Mouse (Mus musculus) left cerebral cortex, adult 18-20 months (tissue): ENCODE results near the gene Unc50. TPM values are rescaled to one million over a fixed set of nuclear protein-coding genes. Genes with fewer than 3 reads are reported as not detected.

ENCODE experiments used
- DNase-seq, 2 experiments: peaks; one replicate each; pipeline ENCODE4 v3.0.0; 2021 to 2022; ENCODE audit warnings: low spot score in 2 of 2, mixed read lengths in 1 of 2
- long read RNA-seq, 2 experiments: library from polyadenylated mRNA; stranded (forward); transcript quantifications; one replicate each; pipeline ENCODE4 v2.0.0; 2021
- total RNA-seq, 2 experiments: library from RNA; stranded (reverse); gene quantifications; 2 replicates each; pipeline ENCODE4 v1.2.3; 2021

Unc50 gene
- total RNA-seq: 10 to 100 TPM; 58.5 to 59.5 TPM
- long read RNA-seq, experiment 1, transcript Unc50-201 (6 exons, 1,414 nt): major isoform, 45 of 89 reads
- long read RNA-seq, experiment 1, transcript Unc50-202 (6 exons, 1,094 nt): minor isoform, 14 of 89 reads
- long read RNA-seq, experiment 1, partial matches to known transcripts: 23 of 89 reads
- long read RNA-seq, experiment 1, other reads (novel, unspliced or antisense): 4 of 89 reads
- long read RNA-seq, experiment 2, transcript Unc50-202 (6 exons, 1,094 nt): minor isoform, 11 of 68 reads
- long read RNA-seq, experiment 2, transcript Unc50-201 (6 exons, 1,414 nt): major isoform, 37 of 68 reads
- long read RNA-seq, experiment 2, partial matches to known transcripts: 16 of 68 reads
- long read RNA-seq, experiment 2, other reads (novel, unspliced or antisense): 3 of 68 reads

DNA sequence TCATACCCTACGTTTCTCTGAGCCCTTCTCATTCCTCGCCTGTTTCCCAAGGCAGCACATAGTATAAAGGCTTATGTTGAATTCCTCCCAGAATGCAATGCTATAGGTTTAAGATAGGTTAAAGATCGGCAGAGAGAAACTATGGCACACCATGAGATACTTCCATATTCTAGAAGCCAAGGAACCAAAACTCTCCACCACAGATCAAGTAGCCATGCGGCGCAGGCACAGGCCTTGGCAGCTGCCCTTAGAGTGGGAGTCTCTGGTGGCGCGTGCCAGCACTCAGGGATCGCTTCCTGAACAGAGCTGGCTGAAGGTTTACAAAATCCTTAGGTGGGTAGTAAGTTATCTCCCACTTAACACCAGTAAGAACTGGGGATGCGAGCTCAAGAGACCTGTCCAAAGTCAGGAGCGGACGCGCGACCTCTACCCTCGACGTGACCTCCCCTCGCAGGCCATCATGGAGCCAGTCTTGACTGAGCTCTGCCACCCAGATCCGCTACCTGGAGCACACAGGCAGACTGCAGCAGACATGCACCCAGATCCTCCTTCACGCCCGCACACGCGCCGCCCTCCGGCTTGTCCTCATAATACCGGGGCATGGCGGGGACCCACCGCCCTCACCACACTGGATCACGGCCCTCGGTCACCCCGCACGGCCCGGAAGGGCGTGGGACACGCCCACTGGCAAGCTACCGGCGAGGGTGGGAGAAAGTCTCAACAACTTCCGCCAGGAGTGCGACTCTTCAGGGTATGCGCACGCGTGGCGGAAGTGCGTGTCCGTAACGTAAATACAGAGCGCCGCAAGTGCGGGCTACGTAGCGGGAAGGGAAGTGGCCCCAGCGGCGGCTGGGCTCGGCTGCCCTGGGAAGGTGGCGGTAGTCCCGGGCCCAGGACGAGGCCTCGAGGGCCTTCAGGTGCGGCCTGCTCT, at the start of gene Unc50, which contains the start of gene Coa5:
TSS of gene Unc50 (plus strand) at position 774 of the 931 bp plus-strand sequence.
TSS of gene Coa5 (minus strand) at position 738 of the 931 bp plus-strand sequence.
- DNase-seq: peak; percentile 95 to 98

DNA sequence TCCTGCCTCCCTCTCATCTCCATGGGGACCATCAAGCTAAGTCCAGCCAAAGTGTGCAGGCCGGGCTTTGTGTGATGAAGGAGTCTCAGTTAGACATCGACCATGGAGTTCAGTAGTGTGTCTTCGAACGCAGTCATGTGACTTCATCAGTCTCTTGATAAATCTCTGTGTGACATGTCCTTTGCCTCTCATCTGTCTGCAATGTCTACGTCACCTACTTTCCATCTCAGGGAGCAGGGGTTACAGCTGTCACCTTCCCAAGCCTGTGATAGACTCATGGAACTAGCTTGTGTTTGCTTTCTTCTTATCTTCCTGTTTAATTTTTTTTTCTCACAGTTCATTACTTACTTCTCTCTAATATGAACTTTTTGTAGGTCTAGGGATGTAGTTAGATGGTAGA, 49.0 kb upstream of the Unc50 start:
- DNase-seq: no peak

DNA sequence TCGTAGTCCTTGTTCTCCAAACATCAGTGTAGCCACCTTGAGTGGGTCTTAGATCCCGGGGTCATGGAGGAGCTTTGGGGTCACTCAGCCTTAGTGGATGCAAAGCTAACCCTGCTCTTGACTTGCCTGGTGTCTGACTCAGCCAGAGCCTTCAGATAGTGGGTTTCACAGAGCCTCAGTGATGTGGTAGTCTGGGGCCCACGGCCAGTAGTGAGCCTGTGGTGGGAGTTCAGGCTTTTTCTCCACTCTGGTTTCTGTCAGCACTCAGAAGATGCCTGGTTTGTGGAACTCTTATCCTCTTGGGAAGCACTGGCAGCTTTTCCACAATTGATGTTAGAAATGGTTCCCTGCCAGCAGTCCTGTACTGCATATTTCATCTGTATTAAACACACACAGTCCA, 45.6 kb upstream of the Unc50 start:
- DNase-seq: no peak

DNA sequence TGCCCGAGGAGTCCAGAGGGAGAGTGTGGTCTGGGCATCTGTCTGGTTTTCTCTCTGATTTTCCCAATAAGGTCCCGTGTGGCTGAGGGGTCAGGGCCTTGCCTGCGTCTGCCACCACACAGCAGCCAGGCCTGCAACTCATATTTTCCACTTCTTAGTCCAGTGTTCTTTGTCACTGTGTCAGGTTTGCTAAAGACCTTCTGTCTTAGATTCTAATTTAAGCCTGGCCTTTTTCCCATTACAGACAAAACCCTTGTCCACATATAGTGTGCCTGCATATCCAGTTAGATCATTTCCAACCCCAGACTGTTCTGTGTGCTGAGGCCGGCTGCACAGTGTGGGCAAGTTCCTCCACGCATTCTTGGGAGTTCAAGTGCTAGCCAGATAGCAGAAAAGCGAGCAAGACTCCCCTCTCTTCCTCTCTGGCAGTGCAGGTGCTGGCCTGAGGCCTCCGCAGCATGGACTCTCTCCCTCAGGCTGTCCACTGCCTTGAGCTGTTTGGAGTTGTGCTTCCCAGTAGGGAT, 43.4 kb upstream of the Unc50 start:
- DNase-seq: no peak

DNA sequence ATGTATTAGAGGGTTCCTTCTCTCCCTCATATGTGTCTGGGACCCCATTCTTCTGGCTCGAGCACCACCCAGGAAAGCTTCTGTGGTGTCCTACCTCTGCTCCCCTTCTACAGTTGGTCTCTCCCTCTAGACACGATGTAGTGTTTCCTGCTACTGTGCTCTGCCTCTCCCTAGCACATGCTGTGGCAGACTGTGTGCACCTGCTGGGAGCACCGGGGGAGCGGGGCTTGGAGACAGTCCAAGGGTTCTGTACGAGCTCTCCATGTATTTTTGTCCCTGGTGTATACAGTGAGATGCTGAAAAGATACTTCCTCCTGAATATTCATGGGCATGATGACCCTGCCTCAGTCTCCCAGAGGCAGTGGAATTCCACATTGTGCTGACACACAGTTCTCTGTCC, 36.8 kb upstream of the Unc50 start:
- peak in 1 of 2 experiments; percentile 34 for DNase-seq

DNA sequence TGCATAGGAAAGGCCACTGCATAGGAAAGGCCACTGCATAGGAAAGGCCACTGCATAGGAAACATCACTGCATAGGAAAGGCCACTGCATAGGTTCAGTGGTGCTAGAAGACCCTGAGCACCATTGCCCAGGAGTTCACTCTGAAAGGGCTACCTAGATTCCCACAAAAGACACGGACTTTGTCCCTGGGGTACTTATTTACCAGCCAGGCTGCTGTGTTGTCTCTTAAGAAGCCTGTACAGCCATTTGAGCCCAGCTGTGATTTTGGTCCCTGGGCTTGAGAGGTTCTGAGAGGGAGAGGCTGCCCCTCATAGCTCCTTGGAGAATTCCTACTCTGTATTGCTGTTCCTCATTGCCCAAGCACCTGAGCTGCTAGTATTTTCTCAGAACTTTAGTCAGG, 33.5 kb upstream of the Unc50 start:
- DNase-seq: no peak

DNA sequence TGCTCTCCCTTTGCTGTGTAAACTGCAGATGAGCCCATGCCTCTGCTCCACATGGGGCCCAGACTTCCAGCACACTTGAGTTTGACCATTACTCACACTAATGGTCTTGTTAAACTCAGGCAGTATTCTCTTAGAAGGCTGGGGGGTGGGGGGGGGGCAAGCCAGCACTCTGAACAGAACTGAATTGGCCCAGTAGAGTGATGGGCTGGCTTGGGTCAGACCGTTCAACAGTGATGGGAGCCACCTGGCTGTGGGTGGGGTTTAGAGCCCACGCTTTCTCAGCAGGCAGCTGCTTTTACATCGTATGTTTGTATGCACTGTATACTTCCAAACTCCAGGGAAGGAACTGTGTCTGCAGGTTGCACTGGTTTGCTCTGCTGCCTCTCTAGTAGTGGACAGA, 31.0 kb upstream of the Unc50 start:
- no peak for DNase-seq

DNA sequence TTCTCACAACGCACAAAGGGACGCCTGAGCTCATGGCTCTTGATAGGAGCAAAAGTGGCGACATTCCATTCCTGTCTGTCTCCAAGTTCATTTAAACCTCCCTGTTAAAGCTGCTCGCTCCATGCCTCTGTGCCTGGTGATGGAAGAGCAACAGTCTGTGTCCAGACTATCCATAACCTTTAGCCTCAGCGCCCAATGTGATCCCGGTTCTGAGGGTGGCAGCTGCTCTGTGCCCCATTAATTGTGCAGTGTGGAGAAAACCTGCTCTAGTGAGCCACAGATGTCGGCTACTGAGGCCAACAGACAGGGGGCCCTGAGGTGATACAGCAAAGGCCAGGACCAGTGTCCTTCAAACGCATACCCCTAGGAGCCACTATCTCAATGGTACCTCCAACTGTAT, 30.2 kb upstream of the Unc50 start:
- DNase-seq: no peak

DNA sequence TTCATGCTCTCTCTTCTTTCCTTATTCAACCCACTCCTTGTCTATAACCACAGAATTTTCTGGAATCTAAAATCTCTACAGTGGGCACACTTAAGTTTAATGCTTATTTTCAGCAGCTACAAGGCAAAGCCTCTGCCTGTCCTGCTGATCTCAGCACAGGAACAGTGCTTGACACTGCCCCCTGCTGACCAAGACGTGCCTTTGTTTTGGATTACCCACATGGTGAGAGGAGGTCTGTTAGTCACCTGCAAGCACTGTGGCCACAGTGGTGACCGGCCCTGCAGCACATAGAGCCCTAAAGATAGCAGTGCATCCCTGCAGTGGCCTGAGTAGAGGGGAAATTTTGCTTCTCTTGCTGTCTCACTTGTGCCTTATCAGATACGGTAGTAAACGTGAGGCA, 28.3 kb upstream of the Unc50 start:
- DNase-seq: peak; percentile 65 to 73

DNA sequence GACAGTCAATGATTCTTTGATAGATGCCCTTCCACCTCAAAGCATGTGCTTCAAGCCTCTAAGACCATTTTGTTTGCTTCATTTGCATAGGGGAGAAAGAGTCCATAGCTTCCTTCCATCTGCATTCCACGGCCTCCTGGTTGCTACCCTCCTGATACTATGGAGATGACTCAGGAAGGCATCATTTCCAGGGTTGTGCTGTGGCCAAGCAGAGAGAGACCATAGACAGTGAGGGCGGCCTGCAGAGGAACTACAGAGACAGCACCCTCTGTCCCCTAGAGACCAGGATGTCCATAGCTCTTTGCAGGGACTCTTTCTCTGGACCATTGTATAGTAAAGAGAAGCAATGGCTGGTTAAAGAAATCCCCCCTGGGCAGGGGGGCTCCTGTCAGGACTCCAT, 24.8 kb upstream of the Unc50 start:
- DNase-seq: no peak

DNA sequence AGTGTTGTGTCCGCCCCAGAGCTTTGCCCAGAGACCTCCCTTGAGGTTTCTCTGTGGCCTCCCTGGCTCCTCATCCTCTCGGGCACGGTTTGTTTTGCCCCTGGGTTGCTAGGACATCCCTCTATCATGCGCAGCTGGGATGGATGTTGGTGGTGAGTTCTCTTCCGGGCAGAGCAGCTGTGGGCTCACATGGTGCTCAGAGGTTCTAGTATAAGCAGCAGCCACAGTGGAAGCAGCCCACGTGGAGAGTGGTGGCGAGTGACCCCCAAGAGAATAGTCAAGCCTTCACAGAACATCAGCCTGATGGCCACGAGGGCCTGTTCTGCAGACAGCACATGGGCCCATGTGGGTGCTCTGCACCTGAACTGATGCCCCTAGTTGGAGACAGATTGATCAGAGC, 22.7 kb upstream of the Unc50 start:
- no peak for DNase-seq

DNA sequence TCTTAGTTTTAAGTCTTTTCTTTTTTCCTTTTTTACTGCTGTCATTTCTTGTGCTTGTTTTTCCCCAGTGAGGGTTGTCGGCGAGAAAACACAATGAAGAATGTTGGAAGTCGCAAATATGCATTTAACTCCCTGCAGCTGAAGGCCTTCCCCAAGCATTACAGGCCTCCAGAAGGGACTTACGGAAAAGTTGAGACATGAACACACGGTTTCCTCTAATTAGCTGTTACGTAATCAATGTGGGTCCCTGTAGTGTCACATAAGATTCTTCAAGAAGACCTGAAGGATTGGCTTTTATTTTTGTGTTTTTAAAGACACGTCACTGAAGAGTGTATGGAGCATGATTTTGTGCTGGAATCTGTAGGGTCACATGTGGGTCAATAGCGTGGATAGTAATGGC, 21.9 kb upstream of the Unc50 start:
- no peak for DNase-seq

DNA sequence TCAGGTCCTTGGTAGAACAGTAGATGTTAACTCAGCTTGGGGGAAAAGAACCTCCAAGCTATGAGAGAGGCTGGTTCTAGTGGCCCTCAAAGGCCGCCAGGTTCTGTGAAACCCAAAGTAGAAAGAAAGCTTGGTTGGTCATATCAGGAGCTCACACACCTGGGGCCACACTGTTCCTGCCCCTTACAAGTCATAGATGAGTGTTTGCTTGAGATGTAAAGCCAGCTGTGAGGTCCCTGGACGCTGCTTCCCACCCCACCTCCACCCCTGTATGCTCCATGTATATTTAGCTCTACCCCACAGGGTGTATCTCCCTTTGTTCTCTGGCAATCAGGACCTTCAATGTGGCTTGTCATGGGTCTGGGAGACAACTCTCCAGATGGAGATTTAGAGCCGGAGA, 21.3 kb upstream of the Unc50 start:
- DNase-seq: no peak

DNA sequence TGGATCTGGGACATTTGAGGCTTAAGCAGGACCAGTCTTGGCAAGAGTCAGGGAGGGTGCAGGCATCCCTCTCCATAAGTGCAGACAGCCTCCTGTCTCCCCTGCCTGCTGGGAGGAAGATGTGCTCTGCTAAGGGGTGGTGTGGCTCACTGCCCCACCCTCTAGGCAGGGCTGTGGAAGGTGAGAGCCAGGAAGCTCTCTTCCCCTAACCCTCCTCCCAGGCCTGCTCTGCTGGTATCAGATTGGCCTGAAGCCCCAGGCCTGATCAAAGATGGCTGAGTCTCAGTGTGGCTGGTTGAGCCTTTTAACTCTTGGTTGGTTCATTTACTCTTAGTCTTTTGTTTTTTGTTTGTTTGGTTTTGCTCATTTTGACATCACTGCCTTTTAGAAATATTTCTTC, 20.3 kb upstream of the Unc50 start:
- no peak for DNase-seq

DNA sequence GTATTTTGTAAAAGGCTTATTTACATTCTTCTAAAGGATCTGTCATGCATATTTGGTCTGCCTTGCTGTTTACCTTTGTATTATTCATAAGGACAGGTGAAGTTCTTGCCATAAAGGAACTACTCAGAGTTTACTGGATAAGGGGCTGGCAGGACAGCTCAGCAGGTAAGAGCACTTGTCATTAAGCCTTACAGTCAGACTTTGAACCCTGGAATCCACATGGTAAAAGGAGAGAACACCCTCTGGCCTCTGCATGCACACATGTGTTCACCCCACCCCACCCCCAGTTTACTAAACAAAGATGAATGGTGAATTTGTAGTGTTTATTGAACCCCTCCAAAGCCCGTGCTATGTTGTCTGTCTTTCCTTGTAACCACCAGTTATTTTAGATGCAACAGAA, 14.5 kb upstream of the Unc50 start:
- no peak for DNase-seq

DNA sequence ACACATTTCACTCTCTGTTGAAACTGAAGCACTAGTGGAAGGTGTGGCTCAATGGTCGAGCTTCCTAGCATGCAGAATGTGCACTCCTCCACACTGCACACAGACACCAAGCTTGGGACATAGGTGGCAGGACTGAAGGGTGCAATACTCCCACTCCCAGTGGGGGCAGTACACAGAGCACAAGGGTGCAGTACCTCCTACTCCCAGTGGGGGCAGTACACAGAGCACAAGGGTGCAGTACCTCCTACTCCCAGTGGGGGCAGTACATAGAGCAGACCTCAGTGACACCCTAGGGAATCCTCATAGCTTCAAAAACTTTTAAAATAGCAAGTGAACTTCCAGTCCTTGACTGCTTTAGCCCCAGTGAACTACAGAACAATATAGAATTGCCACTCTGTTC, 10.5 kb upstream of the Unc50 start:
- no peak for DNase-seq

DNA sequence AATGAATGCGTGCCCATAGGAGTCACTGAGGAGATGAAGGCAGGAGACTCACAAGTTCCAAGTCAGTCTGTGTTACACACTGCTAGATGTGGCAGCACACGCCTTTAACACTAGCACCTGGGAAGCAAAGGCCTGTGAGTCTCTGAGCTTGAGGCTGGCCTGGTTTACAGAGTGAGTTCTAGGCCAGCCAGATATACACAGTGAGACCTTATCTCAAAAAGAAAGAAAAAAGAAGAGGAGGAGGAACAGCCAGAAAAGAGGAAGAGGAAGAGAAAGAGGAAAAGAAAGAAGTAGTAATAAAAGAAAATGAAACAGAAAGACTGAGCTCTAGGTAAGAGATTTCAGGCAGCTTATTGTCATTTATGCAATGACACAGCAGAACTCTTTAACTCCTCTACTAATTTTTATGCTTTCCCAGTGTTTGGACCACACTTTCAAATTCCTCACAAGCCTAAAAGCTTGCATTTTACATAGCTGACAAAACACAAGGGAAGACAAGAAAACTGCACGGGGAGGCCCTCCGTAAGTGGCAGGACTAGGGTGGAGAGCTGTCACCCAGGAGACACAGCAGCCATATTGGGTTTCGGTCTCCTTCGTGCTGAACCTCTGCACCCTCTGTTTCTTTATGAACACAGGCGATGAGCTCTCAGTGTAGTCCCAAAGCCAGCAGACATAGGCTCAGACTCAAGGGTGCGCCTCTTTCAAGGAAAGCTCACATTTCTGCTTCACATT, 2.6 kb upstream of the Unc50 start:
- no peak for DNase-seq

DNA sequence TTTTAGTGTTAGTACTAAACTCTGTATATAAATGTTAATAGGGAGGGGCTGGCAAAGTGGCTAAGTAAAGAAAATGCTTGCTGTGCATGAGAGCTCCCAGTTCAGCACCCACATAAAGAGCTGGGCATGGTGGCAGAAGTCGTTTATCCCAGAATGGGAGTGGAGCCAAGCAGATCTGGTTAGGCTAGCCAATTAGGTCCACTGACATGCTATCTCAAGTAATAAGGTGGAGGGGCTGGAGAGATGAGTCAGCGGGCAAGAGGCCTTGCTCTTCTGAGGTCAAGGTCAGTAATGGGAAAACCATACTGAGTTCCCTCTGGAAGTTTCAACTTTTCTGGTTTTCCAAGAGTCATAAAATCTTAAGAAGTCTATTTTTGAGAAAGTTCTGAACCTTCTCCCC, 1.0 kb upstream of the Unc50 start:
- DNase-seq: no peak

DNA sequence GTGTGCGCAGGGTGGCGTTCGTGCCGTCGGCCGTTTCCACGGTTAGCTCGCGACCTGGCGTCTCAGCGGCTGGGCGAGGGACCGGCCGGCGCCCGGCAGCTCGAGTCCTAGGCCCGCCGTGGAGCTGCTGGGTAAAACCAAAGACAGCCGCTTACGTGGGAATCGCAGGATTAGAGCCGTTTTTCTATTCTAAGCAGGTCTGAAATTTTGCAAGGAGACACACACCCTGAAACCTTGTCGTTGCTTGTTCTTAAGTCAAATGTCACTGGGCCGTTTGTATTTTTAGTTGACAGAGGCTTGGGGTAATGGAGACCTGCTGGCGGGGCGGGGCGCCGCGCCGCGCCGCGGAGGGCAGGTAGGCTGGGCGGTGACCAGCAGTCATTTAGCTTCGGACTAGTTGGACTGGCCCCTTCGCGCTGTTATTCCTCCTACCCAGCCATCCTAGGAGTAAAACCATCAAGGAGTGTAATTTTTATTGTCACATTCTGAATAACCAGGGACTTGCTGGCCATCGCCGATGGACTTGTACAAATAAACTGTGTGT, 430 bp downstream of the Unc50 start:
- no peak for DNase-seq

DNA sequence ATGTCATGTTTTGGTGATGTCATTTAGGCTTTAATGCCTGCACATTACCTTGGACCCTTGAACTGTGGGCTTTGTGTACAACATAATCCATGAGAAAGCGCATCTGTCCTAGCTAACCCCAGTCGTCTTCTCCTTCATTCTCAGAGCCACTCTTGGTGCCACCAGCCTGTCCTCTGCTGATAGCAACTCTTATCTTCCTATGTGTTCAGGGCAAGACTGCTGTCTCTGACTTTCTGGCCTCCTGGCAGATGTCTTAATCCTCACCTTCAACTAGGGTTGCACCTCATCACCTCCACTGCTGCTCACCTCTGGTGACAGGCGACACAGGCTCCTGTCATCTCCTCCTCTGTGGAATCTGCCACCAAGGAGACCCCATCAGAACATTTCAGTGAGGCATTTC, 6.5 kb downstream of the Unc50 start:
- no peak for DNase-seq
